Mouse (Mus musculus): ENCODE data around the gene Cx3cr1. TPM values are rescaled to one million over a fixed set of nuclear protein-coding genes. Genes with fewer than 3 reads are reported as not detected.

Cx3cr1 gene
- polyA plus RNA-seq, 1 experiment from 2014 or later, result 4.1 TPM

DNA sequence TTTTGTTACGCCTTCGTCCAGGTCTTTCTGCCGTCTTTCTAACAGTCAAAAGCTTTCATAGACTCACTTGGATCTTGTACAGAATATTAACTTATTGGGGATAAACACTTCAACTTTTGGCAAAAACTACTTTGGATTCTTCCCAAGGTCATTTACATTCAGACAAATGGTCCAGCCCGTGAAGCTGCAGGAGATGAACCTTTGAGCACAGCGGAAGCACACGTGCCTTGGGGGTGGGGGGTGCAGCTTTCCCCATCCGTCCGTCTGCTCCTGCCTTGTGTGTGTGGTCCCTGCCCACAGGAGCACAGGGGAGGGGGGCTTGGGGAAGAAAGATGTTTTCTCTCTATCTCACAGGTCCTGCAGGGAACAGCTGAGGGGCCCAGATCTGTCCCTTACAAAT, 143.9 kb downstream of the Cx3cr1 start:
- 85% methylated on average over 8 of the region's 8 CpGs for WGBS

DNA sequence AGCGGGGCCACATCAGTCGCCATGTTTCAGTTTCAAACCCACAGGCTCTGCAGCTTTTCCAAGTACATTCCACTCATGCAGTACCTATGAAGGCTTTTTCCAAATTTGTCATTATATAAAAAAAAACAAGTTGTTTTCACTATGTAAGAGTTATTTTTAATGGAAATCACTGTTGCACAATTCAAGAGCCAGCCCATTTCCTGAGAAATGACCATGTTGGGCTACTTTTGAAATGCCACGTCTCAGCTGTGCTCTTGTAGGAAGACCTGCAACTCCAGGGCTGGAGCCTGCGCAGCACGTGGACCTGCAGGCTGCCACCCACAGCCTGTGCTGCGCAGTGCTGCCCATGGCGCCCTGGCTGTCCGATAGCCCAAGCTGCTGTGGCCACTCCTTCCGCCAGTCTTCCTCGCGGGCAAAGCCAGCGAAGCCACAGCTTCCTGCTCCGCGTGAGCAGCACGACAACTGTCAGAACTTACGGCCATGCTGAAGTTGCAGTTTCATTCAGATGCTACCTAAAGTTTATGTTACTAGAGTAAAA, 144.5 kb downstream of the Cx3cr1 start:
- no peak overlapping the region for H3K27ac ChIP-seq
- H3K9me3 ChIP-seq, result no peaks in the 10 kb centered on the region
- H3K4me1 ChIP-seq, result no peaks in the 10 kb centered on the region
- peaks cover 96% of the 10 kb centered on the region for H3K36me3 ChIP-seq
- WGBS, result 90% methylated on average over 16 of the region's 16 CpGs
- no peak for DNase-seq (ENCODE audit: low spot score)
- H3K27me3 ChIP-seq (ENCODE audit: insufficient read depth, poor library complexity, severe bottlenecking), result no peaks in the 10 kb centered on the region
- no peak overlapping the region for H3K4me3 ChIP-seq

More for the DNA sequence above, 143.9 kb downstream of the Cx3cr1 start:
- H3K27ac ChIP-seq, result no peak overlapping the region
- H3K27me3 ChIP-seq (ENCODE audit: insufficient read depth, poor library complexity, severe bottlenecking), result no peaks in the 10 kb centered on the region
- H3K9me3 ChIP-seq, result no peaks in the 10 kb centered on the region
- H3K4me3 ChIP-seq, result no peak overlapping the region
- H3K4me1 ChIP-seq, result no peaks in the 10 kb centered on the region
- H3K36me3 ChIP-seq, result peaks cover 96% of the 10 kb centered on the region
- no peak for DNase-seq (ENCODE audit: low spot score)

- WGBS, result 43% methylated on average over 4 of the region's 4 CpGs
- no peaks in the 10 kb centered on the region for H3K9me3 ChIP-seq
- DNase-seq (ENCODE audit: low spot score), result no peak
- H3K27me3 ChIP-seq (ENCODE audit: insufficient read depth, poor library complexity, severe bottlenecking), result no peaks in the 10 kb centered on the region
- H3K4me1 ChIP-seq, result no peaks in the 10 kb centered on the region
- no peak overlapping the region for H3K4me3 ChIP-seq
- no peak overlapping the region for H3K27ac ChIP-seq
- peaks cover 96% of the 10 kb centered on the region for H3K36me3 ChIP-seq
Observed at GRCm38 (mm10) chr9:119923462-119923861, 146.2 kb downstream of the Cx3cr1 start.

- 86% methylated on average over 1 of the region's 1 CpGs for WGBS
- Histone ChIP-seq H3K27ac (no peak overlapping the region), H3K36me3 (peaks cover 91% of the 10 kb centered on the region), H3K4me1 (no peaks in the 10 kb centered on the region), H3K4me3 (no peak overlapping the region), H3K27me3 (ENCODE audit: insufficient read depth, poor library complexity, severe bottlenecking) (no peaks in the 10 kb centered on the region), H3K9me3 (no peaks in the 10 kb centered on the region)
- no peak for DNase-seq (ENCODE audit: low spot score)
Observed at GRCm38 (mm10) chr9:119919858-119920257, 149.8 kb downstream of the Cx3cr1 start.

- 78% methylated on average over 13 of the region's 13 CpGs for whole genome bisulfite sequencing
- DNase-seq (ENCODE audit: low spot score), result no peak
- no peaks in the 10 kb centered on the region for H3K9me3 ChIP-seq
- H3K27me3 ChIP-seq (ENCODE audit: insufficient read depth, poor library complexity, severe bottlenecking), result no peaks in the 10 kb centered on the region
- no peak overlapping the region for H3K27ac ChIP-seq
- H3K36me3 ChIP-seq, result peaks cover 92% of the 10 kb centered on the region
- no peaks in the 10 kb centered on the region for H3K4me1 ChIP-seq
- no peak overlapping the region for H3K4me3 ChIP-seq
Observed at GRCm38 (mm10) chr9:119913087-119913838, 156.4 kb downstream of the Cx3cr1 start.

GRCm38 (mm10) chr9:119909931-119910330, 159.7 kb downstream of the Cx3cr1 start:
- no peaks in the 10 kb centered on the region for H3K9me3 ChIP-seq
- no peak overlapping the region for H3K27ac ChIP-seq
- no peaks in the 10 kb centered on the region for H3K27me3 ChIP-seq (ENCODE audit: insufficient read depth, poor library complexity, severe bottlenecking)
- no peak for DNase-seq (ENCODE audit: low spot score)
- peaks cover 96% of the 10 kb centered on the region for H3K36me3 ChIP-seq
- 82% methylated on average over 3 of the region's 3 CpGs for WGBS
- H3K4me1 ChIP-seq, result no peaks in the 10 kb centered on the region
- H3K4me3 ChIP-seq, result no peak overlapping the region

- no peak overlapping the region for H3K27ac ChIP-seq
- no peak overlapping the region for H3K4me3 ChIP-seq
- peaks cover 96% of the 10 kb centered on the region for H3K36me3 ChIP-seq
- no peaks in the 10 kb centered on the region for H3K27me3 ChIP-seq (ENCODE audit: insufficient read depth, poor library complexity, severe bottlenecking)
- no peak for DNase-seq (ENCODE audit: low spot score)
- H3K9me3 ChIP-seq, result no peaks in the 10 kb centered on the region
- 94% methylated on average over 3 of the region's 3 CpGs for WGBS
- H3K4me1 ChIP-seq, result no peaks in the 10 kb centered on the region
Observed at GRCm38 (mm10) chr9:119908708-119909107, 161.0 kb downstream of the Cx3cr1 start.

GRCm38 (mm10) chr9:119902410-119903151, 167.1 kb downstream of the Cx3cr1 start:
- H3K4me1 ChIP-seq, result no peaks in the 10 kb centered on the region
- H3K27ac ChIP-seq, result no peak overlapping the region
- DNase-seq (ENCODE audit: low spot score), result no peak
- H3K4me3 ChIP-seq, result no peak overlapping the region
- peaks cover 57% of the 10 kb centered on the region for H3K36me3 ChIP-seq
- no peaks in the 10 kb centered on the region for H3K27me3 ChIP-seq (ENCODE audit: insufficient read depth, poor library complexity, severe bottlenecking)
- WGBS, result 84% methylated on average over 12 of the region's 12 CpGs
- no peaks in the 10 kb centered on the region for H3K9me3 ChIP-seq

DNA sequence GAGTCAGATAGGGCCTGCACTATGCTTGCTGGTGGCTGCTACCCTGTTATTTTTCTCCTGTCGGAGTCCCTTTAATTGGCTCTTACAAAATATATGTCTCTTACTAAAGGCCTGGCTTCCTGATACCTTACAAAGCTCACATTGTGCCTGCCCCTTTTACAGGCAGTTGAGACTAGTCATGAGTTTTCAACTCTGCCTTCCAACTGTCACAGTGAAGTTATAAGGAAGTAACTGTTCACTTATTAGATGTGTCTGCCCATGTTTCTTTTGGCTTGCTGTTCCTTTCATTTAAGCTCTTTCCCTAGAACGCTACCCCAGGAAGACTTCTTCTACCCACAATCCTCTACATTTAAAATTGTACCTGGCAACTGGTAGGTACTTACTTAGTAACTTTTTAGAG, 170.2 kb downstream of the Cx3cr1 start:
- Histone ChIP-seq H3K4me3 (no peak overlapping the region), H3K27me3 (ENCODE audit: insufficient read depth, poor library complexity, severe bottlenecking) (no peaks in the 10 kb centered on the region), H3K9me3 (no peaks in the 10 kb centered on the region), H3K27ac (no peak overlapping the region), H3K4me1 (peaks cover 15% of the 10 kb centered on the region), H3K36me3 (peaks cover 27% of the 10 kb centered on the region)
- WGBS, result 91% methylated on average over 2 of the region's 2 CpGs
- DNase-seq (ENCODE audit: low spot score), result no peak

DNA sequence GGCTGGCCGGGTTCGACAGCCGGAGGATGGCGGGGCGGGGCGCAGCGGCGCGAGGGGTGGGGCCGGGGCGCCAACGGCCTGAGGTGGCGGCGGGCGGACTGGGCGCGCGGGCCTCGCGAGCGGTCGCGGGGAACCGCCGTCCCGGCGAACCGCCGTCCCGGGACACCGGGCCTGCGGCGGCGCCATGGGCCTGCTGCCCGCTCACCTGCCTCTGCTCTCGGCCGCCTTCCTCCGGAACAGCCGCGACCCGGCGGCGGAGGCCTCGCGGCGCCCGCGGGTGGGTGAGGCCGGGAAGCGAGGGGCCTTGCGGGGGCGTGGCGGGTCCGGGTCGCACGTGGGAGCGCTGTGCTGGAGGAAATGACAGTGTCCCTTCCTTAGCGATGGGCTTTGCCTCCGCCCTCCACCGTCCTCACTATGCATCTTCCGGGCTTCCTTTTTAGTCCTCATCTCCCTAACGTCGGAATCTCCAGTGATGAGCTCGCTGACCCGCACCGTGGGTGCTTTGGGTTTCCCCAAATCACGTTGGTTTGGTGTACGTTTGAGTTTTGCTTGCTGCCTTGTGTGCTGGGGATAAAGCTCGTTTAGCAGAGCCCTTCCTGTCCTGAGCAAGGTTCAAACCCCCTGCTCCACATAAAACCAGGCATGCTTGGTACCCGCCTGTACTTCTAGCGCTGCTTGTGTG, 174.5 kb downstream of the Cx3cr1 start:
- DNase-seq (ENCODE audit: low spot score), result peak; percentile 78
- Histone ChIP-seq H3K4me1 (peaks cover 15% of the 10 kb centered on the region), H3K9me3 (no peaks in the 10 kb centered on the region), H3K27ac (peak overlapping the region; percentile 94), H3K27me3 (ENCODE audit: insufficient read depth, poor library complexity, severe bottlenecking) (no peaks in the 10 kb centered on the region), H3K4me3 (peak overlapping the region; percentile 100), H3K36me3 (peaks cover 4% of the 10 kb centered on the region; the same call in 1 of the 2 replicates)
- WGBS, result under 1% methylated on average over 56 of the region's 71 CpGs

DNA sequence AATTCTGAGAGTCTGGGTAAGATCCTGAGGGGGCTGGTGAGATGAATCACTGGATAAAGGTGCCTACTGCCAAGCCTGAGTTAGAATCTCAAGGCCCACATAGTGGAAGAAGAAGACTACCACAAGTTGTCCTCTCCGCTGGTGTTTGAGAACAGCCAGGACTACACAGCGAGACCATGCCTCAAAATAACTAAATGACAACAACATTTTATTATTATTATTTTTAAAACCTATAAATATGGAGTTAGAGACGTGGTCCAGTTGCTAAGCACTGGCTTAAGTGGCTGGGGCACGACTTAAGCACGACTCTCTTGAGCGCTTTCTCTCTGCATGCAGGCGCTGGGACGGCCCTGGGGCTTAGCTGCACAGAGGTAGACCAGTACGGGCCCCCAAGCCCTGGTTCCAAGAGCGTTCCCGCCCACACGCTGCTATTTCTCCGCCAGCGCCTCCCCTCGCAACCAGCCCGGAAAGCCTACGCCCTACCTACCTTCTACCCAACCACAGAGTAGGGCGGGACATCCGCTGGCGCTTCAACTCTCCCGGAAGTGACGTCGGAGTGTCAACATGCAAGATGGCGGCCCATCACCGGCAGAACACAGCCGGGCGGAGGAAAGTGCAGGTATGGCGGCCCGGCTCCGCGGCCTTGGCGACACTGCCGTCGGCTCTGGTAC, 175.2 kb downstream of the Cx3cr1 start, which contains the start of gene Wdr48:
Wdr48 (plus strand) TSS at position 540 of the 671 bp plus-strand sequence.
- no peaks in the 10 kb centered on the region; the same call in 1 of the 2 replicates for H3K36me3 ChIP-seq
- H3K4me1 ChIP-seq, result peaks cover 15% of the 10 kb centered on the region
- H3K4me3 ChIP-seq, result peak within 1 kb of the TSS; percentile 100
- H3K27ac ChIP-seq, result peak within 1 kb of the TSS; percentile 94
- no peaks in the 10 kb centered on the region for H3K9me3 ChIP-seq
- WGBS, result 4% methylated on average over 34 of the region's 34 CpGs
- peak; percentile 100 for DNase-seq (ENCODE audit: low spot score)
- H3K27me3 ChIP-seq (ENCODE audit: insufficient read depth, poor library complexity, severe bottlenecking), result no peaks in the 10 kb centered on the region

- 81% methylated on average over 5 of the region's 5 CpGs for WGBS
- peak overlapping the region; percentile 100 for H3K4me3 ChIP-seq
- no peaks in the 10 kb centered on the region; the same call in 1 of the 2 replicates for H3K36me3 ChIP-seq
- H3K27me3 ChIP-seq (ENCODE audit: insufficient read depth, poor library complexity, severe bottlenecking), result no peaks in the 10 kb centered on the region
- H3K4me1 ChIP-seq, result peaks cover 17% of the 10 kb centered on the region
- H3K9me3 ChIP-seq, result no peaks in the 10 kb centered on the region
- peak overlapping the region; percentile 94; the same call in 1 of the 2 replicates for H3K27ac ChIP-seq
- no peak for DNase-seq (ENCODE audit: low spot score)
Observed at GRCm38 (mm10) chr9:119893881-119894280, 175.8 kb downstream of the Cx3cr1 start.

Measured in heart, embryonic 10.5 days (tissue).